10 mouse cellular contexts compared by ENCODE assay signal in the genomic region with DNA sequence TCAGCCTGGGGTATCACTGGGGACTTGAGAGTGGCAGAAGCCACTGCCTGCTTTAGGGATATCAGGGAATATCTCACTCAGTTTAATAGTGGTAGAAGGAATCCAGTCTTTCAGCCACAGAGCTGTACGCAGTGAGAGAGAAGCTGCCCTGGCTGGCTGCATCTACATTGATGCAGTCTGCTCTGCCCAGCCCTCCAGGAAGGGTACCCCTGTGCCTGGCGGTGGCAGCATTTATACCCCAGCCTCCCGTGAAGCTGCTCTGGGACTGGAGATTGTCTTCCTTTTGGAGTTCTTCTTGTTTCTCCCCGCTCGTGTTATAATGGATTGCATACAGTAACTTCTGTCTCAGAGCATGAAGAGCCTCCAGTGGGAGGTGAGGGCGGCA.
A peak's percentile ranks its signal among the peaks of the same experiment; 100 is the strongest.
DNase-seq lines count a peak whose midpoint lies in the region; ATAC-seq and TF ChIP-seq lines count a peak whose summit lies in the region.
"Had no signal": no experiment of that assay in that cellular context is flagged by ENCODE, and none has a peak within 500 bp of the region (broad histone marks: within the 10 kb centered on the region; RNA-seq: fewer than 3 reads in every experiment).

No protein-coding gene starts in this region.

- H3K27me3 ChIP-seq in forebrain, embryonic 14.5 days (replicated peaks; ENCODE audit: control insufficient read depth, insufficient read depth, low read length): no peaks in the 10 kb centered on the region
- H3K27me3 ChIP-seq in forebrain, embryonic 11.5 days (ENCODE audit: control insufficient read depth, insufficient read depth, low read length): no peaks in the 10 kb centered on the region
- no peaks in the 10 kb centered on the region for H3K27me3 ChIP-seq in lung, embryonic 14.5 days (ENCODE audit: insufficient read depth, low read length)
- H3K27me3 ChIP-seq in intestine, embryonic 15.5 days (replicated peaks): no peaks in the 10 kb centered on the region
- no peaks in the 10 kb centered on the region for H3K27me3 ChIP-seq in neural tube, embryonic 13.5 days

- H3K9me3 ChIP-seq in forebrain, embryonic 14.5 days (replicated peaks; ENCODE audit: control insufficient read depth, low read length): no peaks in the 10 kb centered on the region
- no peaks in the 10 kb centered on the region for H3K9me3 ChIP-seq in forebrain, embryonic 11.5 days (ENCODE audit: control insufficient read depth, low read length)
- H3K9me3 ChIP-seq in lung, embryonic 14.5 days (ENCODE audit: low read depth, low read length): no peaks in the 10 kb centered on the region
- no peaks in the 10 kb centered on the region for H3K9me3 ChIP-seq in intestine, embryonic 15.5 days
- no peaks in the 10 kb centered on the region for H3K9me3 ChIP-seq in neural tube, embryonic 13.5 days

- no peak overlapping the region for H3K4me3 ChIP-seq in forebrain, embryonic 14.5 days (ENCODE audit: low read depth, low read length)
- H3K4me3 ChIP-seq in forebrain, embryonic 11.5 days (ENCODE audit: low read depth, low read length): no peak overlapping the region
- no peak overlapping the region for H3K4me3 ChIP-seq in lung, embryonic 14.5 days (ENCODE audit: low read depth, low read length)
- no peak overlapping the region for H3K4me3 ChIP-seq in intestine, embryonic 15.5 days (replicated peaks)
- H3K4me3 ChIP-seq in neural tube, embryonic 13.5 days: no peak overlapping the region

- ATAC-seq in forebrain, embryonic 14.5 days: peak; percentile 19; the same call in 1 of the 2 replicates
- no peak for ATAC-seq in forebrain, embryonic 11.5 days (replicated peaks; ENCODE audit: low FRiP score)
- ATAC-seq in lung, embryonic 14.5 days (ENCODE audit: insufficient read depth): peak; percentile 22; the same call in 1 of the 2 replicates
- ATAC-seq in intestine, embryonic 15.5 days: no peak
- ATAC-seq in neural tube, embryonic 13.5 days (ENCODE audit: low read depth): peak; percentile 48

- DNase-seq in forebrain, embryonic 14.5 days (ENCODE audit: low spot score): no peak
- no peak for DNase-seq in forebrain, embryonic 11.5 days (ENCODE audit: low spot score)
- no peak for DNase-seq in lung, embryonic 14.5 days
- no peak for DNase-seq in lung, postnatal 25 days (ENCODE audit: low spot score)
- no peak for DNase-seq in adrenal gland, postnatal 4 days (ENCODE audit: low spot score in 2 of 2)
- no peak for DNase-seq in right cerebral cortex, postnatal 10 days (ENCODE audit: low spot score in 2 of 2)
- DNase-seq: heart, postnatal 4 days; kidney, postnatal 25 days had no signal

- WGBS in forebrain, embryonic 14.5 days: 85% methylated on average over 6 of the region's 6 CpGs
- 91% methylated on average over 6 of the region's 6 CpGs for WGBS in forebrain, embryonic 11.5 days
- 75% methylated on average over 6 of the region's 6 CpGs for WGBS in lung, embryonic 14.5 days
- 59% methylated on average over 6 of the region's 6 CpGs for WGBS in intestine, embryonic 15.5 days
- 66% methylated on average over 6 of the region's 6 CpGs for WGBS in neural tube, embryonic 13.5 days

- no peak for TF ChIP-seq CTCF in lung, embryonic 14.5 days (IDR thresholded peaks at IDR 0.05; ENCODE audit: low read depth)

- H3K4me2 ChIP-seq in forebrain, embryonic 14.5 days (ENCODE audit: low read length): no peak overlapping the region
- H3K4me2 ChIP-seq in forebrain, embryonic 11.5 days (ENCODE audit: low read depth, low read length, severe bottlenecking): no peak overlapping the region
- no peak overlapping the region for H3K4me2 ChIP-seq in lung, embryonic 14.5 days
- peak overlapping the region; percentile 24; the same call in 1 of the 2 replicates for H3K4me2 ChIP-seq in intestine, embryonic 15.5 days (replicated peaks)
- H3K4me2 ChIP-seq in neural tube, embryonic 13.5 days: no peak overlapping the region

- H3K36me3 ChIP-seq in forebrain, embryonic 14.5 days (ENCODE audit: control insufficient read depth, insufficient read depth, low read length): peaks cover 11% of the 10 kb centered on the region
- no peaks in the 10 kb centered on the region for H3K36me3 ChIP-seq in forebrain, embryonic 11.5 days (ENCODE audit: control insufficient read depth, insufficient read depth, low read length)
- H3K36me3 ChIP-seq in lung, embryonic 14.5 days (ENCODE audit: insufficient read depth): no peaks in the 10 kb centered on the region
- no peaks in the 10 kb centered on the region; the same call in 1 of the 2 replicates for H3K36me3 ChIP-seq in intestine, embryonic 15.5 days
- H3K36me3 ChIP-seq in neural tube, embryonic 13.5 days: peaks cover 11% of the 10 kb centered on the region; the same call in 1 of the 2 replicates

- peaks cover 5% of the 10 kb centered on the region; the same call in 1 of the 2 replicates for H3K4me1 ChIP-seq in forebrain, embryonic 14.5 days (ENCODE audit: control insufficient read depth, insufficient read depth, low read length)
- H3K4me1 ChIP-seq in forebrain, embryonic 11.5 days (replicated peaks; ENCODE audit: control insufficient read depth, insufficient read depth, low read length): 0 out of 2 replicates have a peak, but pooled peaks cover 2% of the 10 kb centered on the region
- H3K4me1 ChIP-seq in lung, embryonic 14.5 days (ENCODE audit: insufficient read depth): no peaks in the 10 kb centered on the region
- 0 out of 2 replicates have a peak, but pooled peaks cover 10% of the 10 kb centered on the region for H3K4me1 ChIP-seq in intestine, embryonic 15.5 days (replicated peaks)
- peaks cover 37% of the 10 kb centered on the region for H3K4me1 ChIP-seq in neural tube, embryonic 13.5 days (replicated peaks)

- peak overlapping the region; percentile 33; the same call in 1 of the 2 replicates for H3K27ac ChIP-seq in forebrain, embryonic 14.5 days (ENCODE audit: low read depth, low read length)
- H3K27ac ChIP-seq in forebrain, embryonic 11.5 days (ENCODE audit: low read depth, low read length): no peak overlapping the region
- peak overlapping the region; percentile 36; the same call in 1 of the 2 replicates for H3K27ac ChIP-seq in lung, embryonic 14.5 days (ENCODE audit: low read depth)
- 0 out of 2 replicates have a peak overlapping the region, but pooled peaks have one; percentile 28 for H3K27ac ChIP-seq in intestine, embryonic 15.5 days
- H3K27ac ChIP-seq in neural tube, embryonic 13.5 days (replicated peaks): peak overlapping the region; percentile 59

- H3K9ac ChIP-seq in forebrain, embryonic 14.5 days (ENCODE audit: low read length): no peak overlapping the region
- no peak overlapping the region for H3K9ac ChIP-seq in forebrain, embryonic 11.5 days (ENCODE audit: low read length)
- no peak overlapping the region for H3K9ac ChIP-seq in lung, embryonic 14.5 days
- no peak overlapping the region for H3K9ac ChIP-seq in intestine, embryonic 15.5 days
- peak overlapping the region; percentile 1; the same call in 1 of the 2 replicates for H3K9ac ChIP-seq in neural tube, embryonic 13.5 days

Comparison
In these comparisons a context has a peak if more than half of its experiments do, and no peak if none do; other contexts are left out.
1. ATAC-seq: peak in forebrain, embryonic 14.5 days (single experiment), lung, embryonic 14.5 days (single experiment) and neural tube, embryonic 13.5 days (single experiment); none in forebrain, embryonic 11.5 days (single experiment) and intestine, embryonic 15.5 days (single experiment).